Mouse (Mus musculus): ENCODE measurements around the gene Nck2. TPM values are rescaled to one million over a fixed set of nuclear protein-coding genes. Genes with fewer than 3 reads are reported as not detected.

Nck2 gene
- total RNA-seq, 1 experiment: 20.3 TPM

DNA sequence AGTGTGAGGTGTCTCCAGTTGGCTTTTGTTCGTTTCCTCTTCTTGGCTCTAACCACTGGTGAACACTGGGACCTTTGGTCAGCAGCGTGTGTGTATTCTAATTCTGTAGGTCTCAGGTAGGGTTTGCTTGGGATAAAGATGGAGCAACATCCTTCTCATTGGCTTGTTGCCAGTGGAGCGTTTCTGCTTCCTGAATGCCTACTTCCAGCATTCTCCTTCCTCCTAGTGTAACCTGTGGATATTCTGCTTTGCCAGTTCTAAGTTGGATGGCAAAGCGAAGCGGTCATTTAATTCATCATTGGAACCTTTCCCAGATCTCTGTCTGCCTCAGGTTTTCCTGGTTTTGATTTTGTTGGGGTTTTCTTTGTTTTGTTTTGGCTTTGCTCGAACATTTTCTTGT lies 59.3 kb downstream of the Nck2 start:
- Histone ChIP-seq H3K36me3 (ENCODE audit: control insufficient read depth, insufficient read depth, low read length, poor library complexity, severe bottlenecking) (no peaks in the 10 kb centered on the region), H3K9me3 (ENCODE audit: control insufficient read depth, insufficient read depth, low read depth, low read length) (no peaks in the 10 kb centered on the region), H3K4me3 (ENCODE audit: insufficient read depth in 1 of 2, low read depth in 1 of 2, low read length in 2 of 2, poor library complexity in 1 of 2, severe bottlenecking in 1 of 2) (no peak overlapping the region), H3K27ac (ENCODE audit: insufficient read depth, low read depth, low read length, poor library complexity, severe bottlenecking) (no peak overlapping the region), H3K9ac (ENCODE audit: insufficient read depth, low read depth, low read length, poor library complexity, severe bottlenecking) (no peak overlapping the region), H3K4me1 (ENCODE audit: control insufficient read depth in 2 of 2, insufficient read depth in 2 of 2, low read length in 2 of 2, poor library complexity in 1 of 2) (no peaks in the 10 kb centered on the region)
- TF ChIP-seq CHD2 (IDR thresholded peaks at IDR 0.05; ENCODE audit: low read depth, low read length): no peak
- TF ChIP-seq MAFK (IDR thresholded peaks at IDR 0.05; ENCODE audit: insufficient read depth, low read depth, low read length): no peak
- TF ChIP-seq ZC3H11A (IDR thresholded peaks at IDR 0.05; ENCODE audit: borderline replicate concordance, low read depth, low read length): no peak
- TF ChIP-seq ZNF384 (IDR thresholded peaks at IDR 0.05; ENCODE audit: low read depth, low read length): no peak
- TF ChIP-seq HCFC1 (IDR thresholded peaks at IDR 0.05; ENCODE audit: borderline replicate concordance, insufficient read depth, low read length): no peak
- in situ Hi-C loops (cut with MboI; ENCODE audit: low sequenced_read_pairs in 2 of 2, unreplicated experiment in 2 of 2): no loop called here
- no peak for DNase-seq (ENCODE audit: low read depth, low spot score)

DNA sequence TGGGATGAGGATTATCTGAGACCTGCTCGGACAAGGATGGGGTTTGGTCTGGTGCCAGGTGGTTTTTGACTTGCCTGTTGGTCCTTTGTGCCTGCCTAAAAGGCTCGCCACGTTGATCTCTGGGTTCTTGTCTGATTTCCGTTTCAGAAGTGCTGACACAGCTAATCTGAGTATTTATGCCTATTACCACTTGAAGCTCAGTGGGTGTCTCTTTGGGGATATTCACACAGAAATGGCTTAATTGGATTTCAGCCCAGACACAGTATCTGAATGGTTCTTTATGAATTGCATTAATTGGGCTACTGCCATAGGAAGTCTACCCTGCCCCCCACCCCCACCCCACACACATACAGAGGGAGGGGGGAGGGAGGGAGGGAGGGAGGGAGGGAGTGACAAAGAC lies 59.9 kb downstream of the Nck2 start:
- Histone ChIP-seq H3K9me3 (ENCODE audit: control insufficient read depth, insufficient read depth, low read depth, low read length) (no peaks in the 10 kb centered on the region), H3K4me3 (ENCODE audit: insufficient read depth in 1 of 2, low read depth in 1 of 2, low read length in 2 of 2, poor library complexity in 1 of 2, severe bottlenecking in 1 of 2) (no peak overlapping the region), H3K36me3 (ENCODE audit: control insufficient read depth, insufficient read depth, low read length, poor library complexity, severe bottlenecking) (no peaks in the 10 kb centered on the region), H3K27ac (ENCODE audit: insufficient read depth, low read depth, low read length, poor library complexity, severe bottlenecking) (no peak overlapping the region), H3K9ac (ENCODE audit: insufficient read depth, low read depth, low read length, poor library complexity, severe bottlenecking) (no peak overlapping the region), H3K4me1 (ENCODE audit: control insufficient read depth in 2 of 2, insufficient read depth in 2 of 2, low read length in 2 of 2, poor library complexity in 1 of 2) (no peaks in the 10 kb centered on the region)
- no peak for TF ChIP-seq ZC3H11A (IDR thresholded peaks at IDR 0.05; ENCODE audit: borderline replicate concordance, low read depth, low read length)
- TF ChIP-seq HCFC1 (IDR thresholded peaks at IDR 0.05; ENCODE audit: borderline replicate concordance, insufficient read depth, low read length): no peak
- TF ChIP-seq MAFK (IDR thresholded peaks at IDR 0.05; ENCODE audit: insufficient read depth, low read depth, low read length): peak; percentile 90
- TF ChIP-seq CHD2 (IDR thresholded peaks at IDR 0.05; ENCODE audit: low read depth, low read length): no peak
- no peak for TF ChIP-seq ZNF384 (IDR thresholded peaks at IDR 0.05; ENCODE audit: low read depth, low read length)
- in situ Hi-C loops (cut with MboI; ENCODE audit: low sequenced_read_pairs in 2 of 2, unreplicated experiment in 2 of 2): no loop called here
- no peak for DNase-seq (ENCODE audit: low read depth, low spot score)

DNA sequence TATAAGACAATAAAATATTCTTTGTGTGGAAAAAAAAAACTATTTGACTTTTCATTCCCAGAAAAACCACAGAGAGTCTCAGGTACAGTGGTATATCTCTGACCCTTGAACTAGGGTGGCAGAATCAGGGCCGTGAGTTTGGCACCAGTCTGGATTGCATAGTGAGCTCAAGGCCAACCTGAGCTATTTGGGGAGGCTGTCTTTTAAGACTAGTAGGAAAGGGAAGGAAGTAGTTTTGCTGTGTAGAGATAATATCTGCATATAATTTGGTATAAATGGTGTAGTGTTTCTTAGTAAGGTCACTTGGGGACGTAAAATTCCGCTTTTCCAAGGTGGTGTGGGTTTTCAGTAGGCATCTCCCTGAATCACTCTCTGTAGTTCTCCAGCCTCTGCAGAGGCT lies 62.3 kb downstream of the Nck2 start:
- TF ChIP-seq ZNF384 (IDR thresholded peaks at IDR 0.05; ENCODE audit: low read depth, low read length) (no peak), MAFK (IDR thresholded peaks at IDR 0.05; ENCODE audit: insufficient read depth, low read depth, low read length) (no peak)
- Histone ChIP-seq H3K27ac (ENCODE audit: insufficient read depth, low read depth, low read length, poor library complexity, severe bottlenecking) (no peak overlapping the region), H3K36me3 (ENCODE audit: control insufficient read depth, insufficient read depth, low read length, poor library complexity, severe bottlenecking) (no peaks in the 10 kb centered on the region), H3K9ac (ENCODE audit: insufficient read depth, low read depth, low read length, poor library complexity, severe bottlenecking) (no peak overlapping the region), H3K9me3 (ENCODE audit: control insufficient read depth, insufficient read depth, low read depth, low read length) (no peaks in the 10 kb centered on the region), H3K4me1 (ENCODE audit: control insufficient read depth in 2 of 2, insufficient read depth in 2 of 2, low read length in 2 of 2, poor library complexity in 1 of 2) (no peaks in the 10 kb centered on the region), H3K4me3 (ENCODE audit: insufficient read depth in 1 of 2, low read depth in 1 of 2, low read length in 2 of 2, poor library complexity in 1 of 2, severe bottlenecking in 1 of 2) (no peak overlapping the region)
- DNase-seq (ENCODE audit: low read depth, low spot score): no peak
- in situ Hi-C loops (cut with MboI; ENCODE audit: low sequenced_read_pairs in 2 of 2, unreplicated experiment in 2 of 2): no loop called here

- in situ Hi-C loops (cut with MboI; ENCODE audit: low sequenced_read_pairs in 2 of 2, unreplicated experiment in 2 of 2): no loop called here
- DNase-seq (ENCODE audit: low read depth, low spot score): no peak
- H3K9me3 ChIP-seq (ENCODE audit: control insufficient read depth, insufficient read depth, low read depth, low read length): no peaks in the 10 kb centered on the region
- H3K36me3 ChIP-seq (ENCODE audit: control insufficient read depth, insufficient read depth, low read length, poor library complexity, severe bottlenecking): no peaks in the 10 kb centered on the region; the same call in 1 of the 2 replicates
- TF ChIP-seq ZNF384 (IDR thresholded peaks at IDR 0.05; ENCODE audit: low read depth, low read length) (no peak), MAFK (IDR thresholded peaks at IDR 0.05; ENCODE audit: insufficient read depth, low read depth, low read length) (no peak), HCFC1 (IDR thresholded peaks at IDR 0.05; ENCODE audit: borderline replicate concordance, insufficient read depth, low read length) (no peak), ZC3H11A (IDR thresholded peaks at IDR 0.05; ENCODE audit: borderline replicate concordance, low read depth, low read length) (no peak), CHD2 (IDR thresholded peaks at IDR 0.05; ENCODE audit: low read depth, low read length) (no peak)
- H3K9ac ChIP-seq (ENCODE audit: insufficient read depth, low read depth, low read length, poor library complexity, severe bottlenecking): no peak overlapping the region
- no peak overlapping the region for H3K4me3 ChIP-seq (ENCODE audit: insufficient read depth in 1 of 2, low read depth in 1 of 2, low read length in 2 of 2, poor library complexity in 1 of 2, severe bottlenecking in 1 of 2)
- no peaks in the 10 kb centered on the region for H3K4me1 ChIP-seq (ENCODE audit: control insufficient read depth in 2 of 2, insufficient read depth in 2 of 2, low read length in 2 of 2, poor library complexity in 1 of 2)
- H3K27ac ChIP-seq (ENCODE audit: insufficient read depth, low read depth, low read length, poor library complexity, severe bottlenecking): no peak overlapping the region
Observed at GRCm38 (mm10) chr1:43507809-43508208, 63.4 kb downstream of the Nck2 start.

- Histone ChIP-seq H3K4me3 (ENCODE audit: insufficient read depth in 1 of 2, low read depth in 1 of 2, low read length in 2 of 2, poor library complexity in 1 of 2, severe bottlenecking in 1 of 2) (0 out of 4 replicates have a peak overlapping the region, but pooled peaks of 1 of the 2 experiments have one; percentile 10), H3K9ac (ENCODE audit: insufficient read depth, low read depth, low read length, poor library complexity, severe bottlenecking) (no peak overlapping the region), H3K27ac (ENCODE audit: insufficient read depth, low read depth, low read length, poor library complexity, severe bottlenecking) (no peak overlapping the region), H3K9me3 (ENCODE audit: control insufficient read depth, insufficient read depth, low read depth, low read length) (no peaks in the 10 kb centered on the region), H3K36me3 (ENCODE audit: control insufficient read depth, insufficient read depth, low read length, poor library complexity, severe bottlenecking) (no peaks in the 10 kb centered on the region; the same call in 1 of the 2 replicates), H3K4me1 (ENCODE audit: control insufficient read depth in 2 of 2, insufficient read depth in 2 of 2, low read length in 2 of 2, poor library complexity in 1 of 2) (no peaks in the 10 kb centered on the region)
- DNase-seq (ENCODE audit: low read depth, low spot score): peak; percentile 59
- TF ChIP-seq CHD2 (IDR thresholded peaks at IDR 0.05; ENCODE audit: low read depth, low read length): no peak
- no peak for TF ChIP-seq ZNF384 (IDR thresholded peaks at IDR 0.05; ENCODE audit: low read depth, low read length)
- no peak for TF ChIP-seq HCFC1 (IDR thresholded peaks at IDR 0.05; ENCODE audit: borderline replicate concordance, insufficient read depth, low read length)
- no peak for TF ChIP-seq ZC3H11A (IDR thresholded peaks at IDR 0.05; ENCODE audit: borderline replicate concordance, low read depth, low read length)
- TF ChIP-seq MAFK (IDR thresholded peaks at IDR 0.05; ENCODE audit: insufficient read depth, low read depth, low read length): no peak
- in situ Hi-C loops (cut with MboI; ENCODE audit: low sequenced_read_pairs in 2 of 2, unreplicated experiment in 2 of 2): no loop called here
Observed at GRCm38 (mm10) chr1:43511256-43511655, 66.9 kb downstream of the Nck2 start.
